Mouse (Mus musculus) adrenal gland, postnatal 25 days (tissue): ENCODE results near the gene Acss3. TPM values are rescaled to one million over a fixed set of nuclear protein-coding genes. Genes with fewer than 3 reads are reported as not detected.

Experiments used
- total RNA-seq: library from RNA; stranded (reverse); gene quantifications from 2 replicates; pipeline ENCODE4 v1.2.3, GENCODE M21; 2021

The Acss3 gene
- total RNA-seq, 1 experiment from 2014 or later, result 21.5 TPM

Other genes with a start within 250 kb of the Acss3 start
- gene Lin7a, start 148.0 kb upstream of the Acss3 start, total RNA-seq, result 1.4 and 1.6 TPM in 2 replicates